Mouse (Mus musculus) embryonic facial prominence, embryonic 14.5 days (tissue): ENCODE data around the gene Atxn7l2. TPM values are rescaled to one million over a fixed set of nuclear protein-coding genes. Genes with fewer than 3 reads are reported as not detected.

Source experiments
- ATAC-seq: fragments of 200-750 bp; cut with Nextera tagmentation; 2 replicates; pipeline ENCODE4 v1.8.0; 2017; ENCODE audit warnings: low read depth, moderate number of reproducible peaks, moderate TSS enrichment
- DNase-seq: peaks from one replicate; pipeline ENCODE4 v3.0.0-alpha.2; 2015; ENCODE audit warnings: low spot score
- H3K27ac ChIP-seq: fragments of 300-500 bp; sonication (generic); replicated peaks from 2 replicates; pipeline ENCODE4 v1.5.1; 2014; ENCODE audit warnings: low read depth, mild to moderate bottlenecking, low read length, moderate library complexity
- H3K27me3 ChIP-seq: fragments of 300-500 bp; sonication (generic); replicated peaks from 2 replicates; pipeline ENCODE4 v1.6.1; 2014; ENCODE audit warnings: low read length; ENCODE audit not compliant: control insufficient read depth, insufficient read depth
- H3K36me3 ChIP-seq: fragments of 300-500 bp; sonication (generic); 2 replicates; pipeline ENCODE4 v1.6.1; 2014; ENCODE audit warnings: low read length, mixed read lengths; ENCODE audit not compliant: control insufficient read depth, insufficient read depth
- H3K4me1 ChIP-seq: fragments of 300-500 bp; sonication (generic); 2 replicates; pipeline ENCODE4 v1.6.1; 2014; ENCODE audit warnings: antibody characterized with exemption, low read length; ENCODE audit not compliant: control insufficient read depth, insufficient read depth
- H3K4me2 ChIP-seq: fragments of 300-500 bp; sonication (generic); 2 replicates; pipeline ENCODE4 v1.6.1; 2014; ENCODE audit warnings: low read depth, mild to moderate bottlenecking, low read length, moderate library complexity, mixed read lengths
- H3K4me3 ChIP-seq: fragments of 300-500 bp; sonication (generic); 2 replicates; pipeline ENCODE4 v1.5.1; 2014; ENCODE audit warnings: low read depth, mild to moderate bottlenecking, low read length
- H3K9ac ChIP-seq: fragments of 300-500 bp; sonication (generic); 2 replicates; pipeline ENCODE4 v1.6.1; 2014; ENCODE audit warnings: low read depth, mild to moderate bottlenecking, low read length, moderate library complexity, mixed read lengths
- H3K9me3 ChIP-seq: fragments of 300-500 bp; sonication (generic); 2 replicates; pipeline ENCODE4 v1.6.1; 2016; ENCODE audit warnings: low read length; ENCODE audit not compliant: control insufficient read depth
- WGBS: fragments of 180-500 bp; shearing (Covaris S2); extraction: QIAGEN DNeasy Blood & Tissue Kit; methylation state at CpG from one replicate; pipeline ENCODE4 v1.1.7; 2014; 5-methylcytosine and 5-hydroxymethylcytosine counted together
- polyA plus RNA-seq: library from polyadenylated mRNA; unstranded; fragments of >200 nt; fragmentation: Nextera tagmentation; extraction: Ambion mirVana; gene quantifications from 2 replicates; pipeline ENCODE4 v1.2.1, GENCODE M21; 2014

The Atxn7l2 gene
- polyA plus RNA-seq, 1 experiment from 2014 or later = 15.6 TPM

- Histone ChIP-seq H3K27ac (peak within 1 kb of the TSS; percentile 81), H3K4me1 (no peaks in the 10 kb centered on the region; the same call in 1 of the 2 replicates), H3K9me3 (no peaks in the 10 kb centered on the region), H3K4me3 (peak within 1 kb of the TSS; percentile 64), H3K36me3 (peaks cover 37% of the 10 kb centered on the region), H3K4me2 (peak within 1 kb of the TSS; percentile 80), H3K9ac (peak within 1 kb of the TSS; percentile 67), H3K27me3 (no peaks in the 10 kb centered on the region)
- WGBS = 3% methylated on average over 34 of the region's 44 CpGs
- DNase-seq (peak; percentile 95), ATAC-seq (peak; percentile 92)
Observed at GRCm38 (mm10) chr3:108200329-108201323, 10.1 kb downstream of the Atxn7l2 start, which contains the start of gene Cyb561d1. Gene Cyb561d1 (minus strand): TSS chr3:108201212.

GRCm38 (mm10) chr3:108199231-108199630 lies 11.5 kb downstream of the Atxn7l2 start:
- no peak overlapping the region for H3K27ac ChIP-seq
- H3K4me3 ChIP-seq = no peak overlapping the region
- H3K9ac ChIP-seq = no peak overlapping the region
- H3K9me3 ChIP-seq = no peaks in the 10 kb centered on the region
- no peaks in the 10 kb centered on the region; the same call in 1 of the 2 replicates for H3K4me1 ChIP-seq
- H3K36me3 ChIP-seq = peaks cover 25% of the 10 kb centered on the region; the same call in 1 of the 2 replicates
- no peak for DNase-seq
- ATAC-seq = no peak
- H3K4me2 ChIP-seq = peak overlapping the region; percentile 80; the same call in 1 of the 2 replicates
- no peaks in the 10 kb centered on the region for H3K27me3 ChIP-seq
- WGBS = 97% methylated on average over 6 of the region's 6 CpGs

- Histone ChIP-seq H3K27me3 (no peaks in the 10 kb centered on the region), H3K27ac (no peak overlapping the region), H3K9ac (no peak overlapping the region), H3K4me3 (no peak overlapping the region), H3K4me1 (no peaks in the 10 kb centered on the region; the same call in 1 of the 2 replicates), H3K36me3 (0 out of 2 replicates have a peak, but pooled peaks cover 12% of the 10 kb centered on the region), H3K9me3 (no peaks in the 10 kb centered on the region), H3K4me2 (peak overlapping the region; percentile 16; the same call in 1 of the 2 replicates)
- ATAC-seq (peak; percentile 15; the same call in 1 of the 2 replicates), DNase-seq (peak; percentile 67)
- WGBS = 26% methylated on average over 13 of the region's 14 CpGs
Observed at GRCm38 (mm10) chr3:108197066-108197497, 13.7 kb downstream of the Atxn7l2 start.

- Histone ChIP-seq H3K27me3 (no peaks in the 10 kb centered on the region), H3K9ac (no peak overlapping the region), H3K4me3 (no peak overlapping the region), H3K27ac (no peak overlapping the region), H3K4me1 (no peaks in the 10 kb centered on the region; the same call in 1 of the 2 replicates), H3K9me3 (no peaks in the 10 kb centered on the region), H3K4me2 (no peak overlapping the region), H3K36me3 (0 out of 2 replicates have a peak, but pooled peaks cover 12% of the 10 kb centered on the region)
- WGBS = 66% methylated on average over 7 of the region's 7 CpGs
- no peak for ATAC-seq
- peak; percentile 30 for DNase-seq
Observed at GRCm38 (mm10) chr3:108195941-108196590, 14.7 kb downstream of the Atxn7l2 start.

GRCm38 (mm10) chr3:108195287-108195686 lies 15.4 kb downstream of the Atxn7l2 start:
- Histone ChIP-seq H3K36me3 (0 out of 2 replicates have a peak, but pooled peaks cover 12% of the 10 kb centered on the region), H3K27ac (no peak overlapping the region), H3K4me3 (no peak overlapping the region), H3K27me3 (no peaks in the 10 kb centered on the region), H3K9me3 (no peaks in the 10 kb centered on the region), H3K4me1 (no peaks in the 10 kb centered on the region; the same call in 1 of the 2 replicates), H3K4me2 (no peak overlapping the region), H3K9ac (no peak overlapping the region)
- WGBS = 73% methylated on average over 4 of the region's 4 CpGs
- no peak for ATAC-seq
- no peak for DNase-seq

GRCm38 (mm10) chr3:108193686-108194085 lies 17.0 kb downstream of the Atxn7l2 start:
- Histone ChIP-seq H3K27me3 (no peaks in the 10 kb centered on the region), H3K9ac (no peak overlapping the region), H3K4me3 (no peak overlapping the region), H3K4me1 (no peaks in the 10 kb centered on the region; the same call in 1 of the 2 replicates), H3K4me2 (no peak overlapping the region), H3K27ac (no peak overlapping the region), H3K9me3 (no peaks in the 10 kb centered on the region), H3K36me3 (0 out of 2 replicates have a peak, but pooled peaks cover 6% of the 10 kb centered on the region)
- DNase-seq = no peak
- WGBS = 69% methylated on average over 4 of the region's 4 CpGs
- no peak for ATAC-seq

GRCm38 (mm10) chr3:108189897-108190296 lies 20.8 kb downstream of the Atxn7l2 start:
- no peaks in the 10 kb centered on the region for H3K36me3 ChIP-seq
- no peak for DNase-seq
- no peak for ATAC-seq
- H3K4me3 ChIP-seq = no peak overlapping the region
- 56% methylated on average over 5 of the region's 5 CpGs for WGBS
- H3K27me3 ChIP-seq = no peaks in the 10 kb centered on the region; the same call in 1 of the 2 replicates
- H3K4me1 ChIP-seq = peaks cover 8% of the 10 kb centered on the region; the same call in 1 of the 2 replicates
- H3K9me3 ChIP-seq = no peaks in the 10 kb centered on the region
- H3K27ac ChIP-seq = no peak overlapping the region
- H3K4me2 ChIP-seq = no peak overlapping the region
- H3K9ac ChIP-seq = 0 out of 2 replicates have a peak overlapping the region, but pooled peaks have one; percentile 23
